Mouse (Mus musculus): ENCODE results near the gene Socs2. TPM values are rescaled to one million over a fixed set of nuclear protein-coding genes. Genes with fewer than 3 reads are reported as not detected.

Gene Socs2
- 1 to 10 TPM; 3.3 to 3.5 TPM for total RNA-seq (2023)

GRCm38 (mm10) chr10:95416685-95417495 is at the start of gene Socs2:
Gene Socs2 (minus strand): TSS chr10:95417180.

Other genes with a start within 250 kb of the Socs2 start
- gene Cradd, start 93.0 kb downstream of the Socs2 start, total RNA-seq (2023), result 10 to 100 TPM; 14.4 to 20.7 TPM
- 10 to 100 TPM; 37.8 to 40.9 TPM for gene Mrpl42, start 84.8 kb upstream of the Socs2 start, total RNA-seq (2023)
- 10 to 100 TPM; 84.6 to 99.2 TPM for gene Ube2n, start 98.0 kb upstream of the Socs2 start, total RNA-seq (2023)
- gene Nudt4, start 147.0 kb upstream of the Socs2 start, total RNA-seq (2023), result 10 to 100 TPM; 15.8 to 20.3 TPM